29 mouse cellular contexts compared by ENCODE assay signal in genomic region chr2:58543252-58543651, GRCm38 (mm10). TPM values are rescaled to one million over a fixed set of nuclear protein-coding genes. Genes with fewer than 3 reads are reported as not detected.
"Had no signal": no experiment of that assay in that cellular context is flagged by ENCODE, and none has a peak within 500 bp of the region (broad histone marks: within the 10 kb centered on the region; RNA-seq: fewer than 3 reads in every experiment).

No protein-coding gene starts in this region.

- H3K4me3 ChIP-seq: left cerebral cortex, adult 2 months; limb, embryonic 10.5 days; limb, embryonic 12.5 days; limb, embryonic 13.5 days; limb, embryonic 15.5 days; liver, embryonic 12.5 days; liver, embryonic 13.5 days; liver, embryonic 15.5 days; lung, embryonic 15.5 days; megakaryocyte, embryonic 14.5 days; midbrain, embryonic 10.5 days; midbrain, embryonic 12.5 days; midbrain, embryonic 13.5 days; midbrain, embryonic 15.5 days; myocyte; neural tube, embryonic 12.5 days had no signal

- DNase-seq: left cerebral cortex, postnatal 4 days; liver, embryonic 13.5 days; liver, postnatal 0 days; lung, adult 18-20 months; lung, adult 2 months; lung, embryonic 14.5 days; lung, postnatal 10 days; lung, postnatal 14 days; lung, postnatal 36 days; lung, postnatal 4 days; midbrain, embryonic 14.5 days had no signal

- H3K27ac ChIP-seq: left cerebral cortex, adult 2 months; limb, embryonic 10.5 days; limb, embryonic 12.5 days; limb, embryonic 13.5 days; limb, embryonic 15.5 days; liver, embryonic 12.5 days; liver, embryonic 13.5 days; liver, embryonic 14.5 days; liver, embryonic 15.5 days; lung, embryonic 15.5 days; macrophage; midbrain, embryonic 10.5 days; midbrain, embryonic 12.5 days; midbrain, embryonic 13.5 days; midbrain, embryonic 15.5 days; neural tube, embryonic 12.5 days had no signal

- H3K27me3 ChIP-seq: limb, embryonic 12.5 days; limb, embryonic 13.5 days; limb, embryonic 15.5 days; liver, embryonic 12.5 days; liver, embryonic 13.5 days; liver, embryonic 15.5 days; lung, embryonic 15.5 days; megakaryocyte, embryonic 14.5 days; midbrain, embryonic 12.5 days; midbrain, embryonic 13.5 days; midbrain, embryonic 15.5 days; neural tube, embryonic 12.5 days had no signal

- H3K4me1 ChIP-seq: lung, embryonic 15.5 days; megakaryocyte, embryonic 14.5 days; neural tube, embryonic 12.5 days had no signal

- H3K36me3 ChIP-seq: limb, embryonic 10.5 days; limb, embryonic 12.5 days; limb, embryonic 13.5 days; limb, embryonic 15.5 days; liver, embryonic 12.5 days; liver, embryonic 13.5 days; liver, embryonic 15.5 days; lung, embryonic 15.5 days; midbrain, embryonic 10.5 days; midbrain, embryonic 12.5 days; midbrain, embryonic 13.5 days; midbrain, embryonic 15.5 days; neural tube, embryonic 12.5 days had no signal

- H3K9ac ChIP-seq: limb, embryonic 12.5 days; limb, embryonic 13.5 days; limb, embryonic 15.5 days; liver, embryonic 12.5 days; liver, embryonic 13.5 days; liver, embryonic 14.5 days; liver, embryonic 15.5 days; liver, postnatal 0 days; lung, embryonic 14.5 days; lung, embryonic 15.5 days; midbrain, embryonic 12.5 days; midbrain, embryonic 13.5 days; midbrain, embryonic 15.5 days; neural tube, embryonic 12.5 days had no signal

RNA-seq across cellular contexts. Expression of gene Upp2, which starts 23.8 kb away (rescaled TPM):
- total RNA-seq: megakaryocyte-erythroid progenitor cell, adult 5-6 weeks had no signal
